Mouse (Mus musculus): ENCODE measurements around the gene Grpel1. TPM values are rescaled to one million over a fixed set of nuclear protein-coding genes. Genes with fewer than 3 reads are reported as not detected.

Grpel1 gene
- total RNA-seq (2023), result 32.0 TPM

GRCm38 (mm10) chr5:36464709-36465661, at the start of gene Grpel1:
Gene Grpel1 (plus strand): TSS chr5:36464998.

DNA sequence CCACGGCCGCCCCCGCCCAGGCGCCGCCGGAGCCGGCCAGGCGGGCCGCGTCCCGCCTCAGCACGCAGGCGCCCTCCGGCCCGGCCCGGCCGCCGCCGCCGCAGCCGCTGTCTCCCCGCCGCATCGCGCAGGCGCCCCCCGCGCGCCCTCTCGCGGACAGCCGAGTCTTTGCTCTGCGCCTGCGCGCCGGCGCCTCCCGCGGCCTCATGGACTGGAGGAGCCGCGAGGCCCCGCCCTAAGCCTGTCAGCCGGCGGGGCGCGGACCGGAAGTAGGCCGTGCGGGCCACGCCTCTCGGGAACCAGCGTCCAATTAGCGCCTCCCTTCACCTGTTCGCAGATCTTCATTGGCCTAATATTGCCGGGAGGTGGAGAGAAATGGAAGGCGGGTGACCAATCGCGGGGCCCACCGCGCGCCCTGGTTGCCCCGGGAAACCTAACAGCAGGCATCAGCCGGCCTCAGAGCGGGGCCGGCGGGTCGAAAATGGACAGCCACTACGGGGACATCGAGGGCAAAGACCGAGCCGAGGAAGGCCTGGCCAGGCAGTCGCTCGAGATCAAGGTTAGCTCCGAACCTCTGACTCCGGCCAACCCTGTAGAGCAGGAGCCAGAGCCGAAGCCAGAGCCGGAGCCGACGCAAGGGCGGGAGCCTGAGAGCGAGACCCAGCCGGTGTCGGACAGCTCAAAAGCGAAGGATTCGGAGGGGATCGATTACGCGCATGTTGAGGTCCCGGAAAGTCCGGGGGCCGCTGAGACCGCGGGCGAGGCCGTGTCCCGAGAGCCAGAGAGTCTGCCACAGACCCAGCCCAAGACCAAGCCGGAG, 19.6 kb downstream of the Grpel1 start, which contains the start of the genes Tada2b and Ccdc96:
Tada2b (minus strand) TSS at position 115 of the 820 bp plus-strand sequence.
Ccdc96 (plus strand) TSS at position 418 of the 820 bp plus-strand sequence.

Other genes starting within 250 kb of the Grpel1 start
- 11.3 TPM for gene Sorcs2, start 66.9 kb upstream of the Grpel1 start, total RNA-seq (2023)
- gene Tada2b, start 19.3 kb downstream of the Grpel1 start, total RNA-seq (2023), result 23.4 TPM
- 0.35 TPM for gene Ccdc96, start 19.6 kb downstream of the Grpel1 start, total RNA-seq (2023)
- 90.8 TPM for gene Tbc1d14, start 128.3 kb downstream of the Grpel1 start, total RNA-seq (2023)
- 40.7 TPM for gene D5Ertd579e, start 231.0 kb downstream of the Grpel1 start, total RNA-seq (2023)